Mouse (Mus musculus): ENCODE measurements at regions not wholly inside any gene's neighbourhood (a gene's known extent, or its start where the extent isn't known, plus 50 kb on each side); places are given as distances from the start of the nearest gene placed in this dataset.

GRCm38 (mm10) chr13:80957419-80958139 is 74.4 kb downstream of the Arrdc3 start:
- TF ChIP-seq RCOR1 (conservative IDR thresholded peaks at IDR 0.05; ENCODE audit: low read depth, low read length) (no peak), HCFC1 (IDR thresholded peaks at IDR 0.05; ENCODE audit: low read depth, low read length) (no peak), NELFE (IDR thresholded peaks at IDR 0.05; ENCODE audit: low read depth, low read length) (no peak), BHLHE40 (IDR thresholded peaks at IDR 0.05; ENCODE audit: low read depth, low read length) (no peak), USF1 (IDR thresholded peaks at IDR 0.05; ENCODE audit: low read depth, low read length) (no peak), IRF4 (IDR thresholded peaks at IDR 0.05; ENCODE audit: low read depth, low read length) (no peak), JUN (IDR thresholded peaks at IDR 0.05; ENCODE audit: insufficient read depth, low read depth, low read length) (no peak), ELF1 (IDR thresholded peaks at IDR 0.05; ENCODE audit: low read depth, low read length) (no peak), USF2 (conservative IDR thresholded peaks at IDR 0.05; ENCODE audit: low read depth, low read length) (no peak), JUND (conservative IDR thresholded peaks at IDR 0.05; ENCODE audit: low read depth, low read length) (no peak)
- no peak for DNase-seq (ENCODE audit: extremely low read depth)
- Histone ChIP-seq H3K9me3 (replicated peaks; ENCODE audit: low read length) (no peaks in the 10 kb centered on the region), H3K9ac (ENCODE audit: insufficient read depth, low read depth) (no peak overlapping the region), H3K79me2 (replicated peaks; ENCODE audit: control insufficient read depth, extremely low read depth, insufficient read depth, poor library complexity, severe bottlenecking) (no peaks in the 10 kb centered on the region), H3K27ac (ENCODE audit: insufficient read depth, low read depth) (no peak overlapping the region), H3K4me2 (ENCODE audit: insufficient read depth, low read depth, poor library complexity, severe bottlenecking) (no peak overlapping the region), H3K4me3 (replicated peaks in 1 of 3; ENCODE audit: low read depth in 2 of 3, low read length in 2 of 3, poor library complexity in 1 of 3) (no peak overlapping the region), H3K36me3 (replicated peaks in 1 of 2; ENCODE audit: control insufficient read depth in 1 of 2, insufficient read depth in 1 of 2, low read length in 1 of 2) (no peaks in the 10 kb centered on the region), H3K27me3 (replicated peaks) (no peaks in the 10 kb centered on the region), H3K4me1 (ENCODE audit: control insufficient read depth in 1 of 2, insufficient read depth in 2 of 2) (peaks cover 6 to 7% of the 10 kb centered on the region in 2 experiments)
- dilution Hi-C loops (cut with MboI; ENCODE audit: extremely low pct_ligation_motif_present, extremely low pct_unique_long_range_greater_than_20kb, low sequenced_read_pairs) (no loop called here), in situ Hi-C loops (cut with MboI; ENCODE audit: low pct_ligation_motif_present, low pct_unique_long_range_greater_than_20kb, low sequenced_read_pairs) (no loop called here)

DNA sequence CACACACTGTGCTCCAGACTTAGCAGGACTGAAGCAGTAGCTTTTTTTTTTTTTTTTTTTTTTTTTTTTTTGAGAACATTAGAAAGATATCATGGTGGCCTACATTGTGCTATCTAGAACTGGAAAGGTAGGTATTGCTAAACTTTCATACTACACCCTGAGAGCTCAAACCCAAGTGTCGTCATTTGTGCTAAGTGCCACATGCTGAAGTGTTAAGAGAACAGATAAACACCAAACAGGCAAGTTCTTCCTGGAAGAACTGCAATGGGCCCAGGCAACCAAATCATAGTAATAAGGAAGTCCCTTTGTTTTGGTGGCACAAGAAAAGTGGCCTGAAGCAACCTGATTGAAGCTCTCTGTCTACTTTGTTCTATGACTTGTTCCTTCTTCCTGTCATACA is 76.6 kb downstream of the Arrdc3 start:
- no peak overlapping the region for H3K9ac ChIP-seq (ENCODE audit: insufficient read depth, low read depth)
- H3K4me3 ChIP-seq (replicated peaks in 1 of 3; ENCODE audit: low read depth in 2 of 3, low read length in 2 of 3, poor library complexity in 1 of 3): no peak overlapping the region
- no peak overlapping the region for H3K27ac ChIP-seq (ENCODE audit: insufficient read depth, low read depth)
- no peak overlapping the region for H3K4me2 ChIP-seq (ENCODE audit: insufficient read depth, low read depth, poor library complexity, severe bottlenecking)
- no peaks in the 10 kb centered on the region for H3K36me3 ChIP-seq (replicated peaks in 1 of 2; ENCODE audit: control insufficient read depth in 1 of 2, insufficient read depth in 1 of 2, low read length in 1 of 2)
- no peak for TF ChIP-seq ZKSCAN1 (IDR thresholded peaks at IDR 0.05; ENCODE audit: borderline replicate concordance, low read depth, low read length)
- no peak for TF ChIP-seq ZNF384 (IDR thresholded peaks at IDR 0.05; ENCODE audit: low read depth, low read length)
- no peak for TF ChIP-seq IRF4 (IDR thresholded peaks at IDR 0.05; ENCODE audit: low read depth, low read length)
- TF ChIP-seq TBP (conservative IDR thresholded peaks at IDR 0.05; ENCODE audit: low read depth, low read length): no peak
- no peak for TF ChIP-seq NRF1 (IDR thresholded peaks at IDR 0.05; ENCODE audit: low read depth, low read length)
- no peak for DNase-seq (ENCODE audit: extremely low read depth)
- no peaks in the 10 kb centered on the region for H3K27me3 ChIP-seq (replicated peaks)
- no peaks in the 10 kb centered on the region for H3K9me3 ChIP-seq (replicated peaks; ENCODE audit: low read length)
- dilution Hi-C loops (cut with MboI; ENCODE audit: extremely low pct_ligation_motif_present, extremely low pct_unique_long_range_greater_than_20kb, low sequenced_read_pairs): no loop called here
- no peaks in the 10 kb centered on the region for H3K79me2 ChIP-seq (replicated peaks; ENCODE audit: control insufficient read depth, extremely low read depth, insufficient read depth, poor library complexity, severe bottlenecking)
- in situ Hi-C loops (cut with MboI; ENCODE audit: low pct_ligation_motif_present, low pct_unique_long_range_greater_than_20kb, low sequenced_read_pairs): no loop called here
- H3K4me1 ChIP-seq (ENCODE audit: control insufficient read depth in 1 of 2, insufficient read depth in 2 of 2): no peaks in the 10 kb centered on the region

Measured in CH12.LX (cell line).